Mouse (Mus musculus) CH12.LX (cell line): ENCODE results near the gene Edar. TPM values are rescaled to one million over a fixed set of nuclear protein-coding genes. Genes with fewer than 3 reads are reported as not detected.

ENCODE experiments used
- DNase-seq: peaks from one replicate; pipeline ENCODE4 v3.0.0-alpha.2; 2013; ENCODE audit errors: extremely low read depth
- H3K27ac ChIP-seq: 2 replicates; pipeline ENCODE4 v1.5.1; 2012; ENCODE audit warnings: low read depth, mild to moderate bottlenecking, control low read depth, moderate library complexity; ENCODE audit not compliant: insufficient read depth
- H3K27me3 ChIP-seq: replicated peaks from 2 replicates; pipeline ENCODE3; 2012; ENCODE audit warnings: inconsistent platforms
- H3K36me3 ChIP-seq, 2 experiments: replicated peaks in 1 of 2; 2 replicates each; pipeline versions ENCODE3 to v1.6.1; 2012; ENCODE audit warnings: inconsistent platforms in 1 of 2, low read length in 1 of 2, mild to moderate bottlenecking in 1 of 2, mixed read lengths in 1 of 2, moderate library complexity in 1 of 2; ENCODE audit not compliant: control insufficient read depth in 1 of 2, insufficient read depth in 1 of 2
- H3K4me1 ChIP-seq, 2 experiments: 2 replicates each; pipeline ENCODE4 v1.6.1; 2012; ENCODE audit warnings: inconsistent platforms in 1 of 2, moderate library complexity in 1 of 2; ENCODE audit not compliant: insufficient read depth in 2 of 2, control insufficient read depth in 1 of 2
- H3K4me2 ChIP-seq: 2 replicates; pipeline ENCODE4 v1.6.1; 2012; ENCODE audit warnings: low read depth, mild to moderate bottlenecking, control low read depth; ENCODE audit not compliant: poor library complexity, insufficient read depth, severe bottlenecking
- H3K4me3 ChIP-seq, 3 experiments: fragments of 150-350 bp in 1 of 3; sonication (generic) in 1 of 3; replicated peaks in 1 of 3; 2 replicates each; pipeline versions ENCODE3 to v1.5.1; 2011 to 2012; ENCODE audit warnings: low read depth in 2 of 3, low read length in 2 of 3, mild to moderate bottlenecking in 2 of 3, moderate library complexity in 2 of 3, control low read depth in 1 of 3, improper control_type of control experiment in 1 of 3, inconsistent platforms in 1 of 3, mixed read lengths in 1 of 3; ENCODE audit not compliant: poor library complexity in 1 of 3
- H3K79me2 ChIP-seq: replicated peaks from 2 replicates; pipeline ENCODE4 v1.6.1; 2012; ENCODE audit warnings: mild to moderate bottlenecking, moderate library complexity; ENCODE audit not compliant: control insufficient read depth, poor library complexity, insufficient read depth, severe bottlenecking; ENCODE audit errors: extremely low read depth
- H3K9ac ChIP-seq: 2 replicates; pipeline ENCODE4 v1.6.1; 2012; ENCODE audit warnings: low read depth, mild to moderate bottlenecking, control low read depth, moderate library complexity; ENCODE audit not compliant: insufficient read depth
- H3K9me3 ChIP-seq: replicated peaks from 2 replicates; pipeline ENCODE3; 2012; ENCODE audit warnings: low read length, inconsistent platforms, mixed read lengths
- BHLHE40 ChIP-seq: IDR thresholded peaks from 2 replicates; pipeline ENCODE4 v1.6.1; 2011; ENCODE audit warnings: mild to moderate bottlenecking, low read depth, low read length, improper control_type of control experiment
- CHD1 ChIP-seq: IDR thresholded peaks from 2 replicates; pipeline ENCODE4 v1.6.1; 2012; ENCODE audit warnings: low read depth, low read length, improper control_type of control experiment, inconsistent platforms
- CTCF ChIP-seq, 2 experiments: IDR thresholded peaks in 1 of 2; conservative IDR thresholded peaks in 1 of 2; 2 replicates each; pipeline ENCODE4 v1.5.1; 2011 to 2012; ENCODE audit warnings: low read depth in 2 of 2, low read length in 2 of 2, improper control_type of control experiment in 1 of 2, inconsistent platforms in 1 of 2, mild to moderate bottlenecking in 1 of 2, moderate library complexity in 1 of 2
- ETS1 ChIP-seq: conservative IDR thresholded peaks from 2 replicates; pipeline ENCODE4 v1.6.1; 2012; ENCODE audit warnings: low read depth, mild to moderate bottlenecking, inconsistent platforms, low read length, improper control_type of control experiment, moderate library complexity
- GABPA ChIP-seq: IDR thresholded peaks from 2 replicates; pipeline ENCODE4 v1.6.1; 2012; ENCODE audit warnings: low read depth, low read length, improper control_type of control experiment, inconsistent platforms; ENCODE audit not compliant: insufficient replicate concordance
- HCFC1 ChIP-seq: IDR thresholded peaks from 2 replicates; pipeline ENCODE4 v1.6.1; 2012; ENCODE audit warnings: low read depth, mild to moderate bottlenecking, inconsistent platforms, low read length, improper control_type of control experiment
- JUN ChIP-seq: IDR thresholded peaks from 2 replicates; pipeline ENCODE4 v1.6.1; 2011; ENCODE audit warnings: low read depth, mild to moderate bottlenecking, low read length, improper control_type of control experiment, moderate library complexity; ENCODE audit not compliant: insufficient read depth
- JUND ChIP-seq: conservative IDR thresholded peaks from 2 replicates; pipeline ENCODE4 v1.6.1; 2011; ENCODE audit warnings: low read depth, low read length, improper control_type of control experiment
- KAT2A ChIP-seq: IDR thresholded peaks from 2 replicates; pipeline ENCODE4 v1.6.1; 2012; ENCODE audit warnings: low read length, improper control_type of control experiment, inconsistent platforms; ENCODE audit not compliant: insufficient replicate concordance
- MAX ChIP-seq: IDR thresholded peaks from 2 replicates; pipeline ENCODE4 v1.6.1; 2011; ENCODE audit warnings: low read length, improper control_type of control experiment
- MEF2A ChIP-seq: IDR thresholded peaks from 2 replicates; pipeline ENCODE4 v1.6.1; 2014; ENCODE audit warnings: low read depth, mild to moderate bottlenecking, inconsistent platforms, low read length, improper control_type of control experiment, borderline replicate concordance
- MYC ChIP-seq: IDR thresholded peaks from 2 replicates; pipeline ENCODE4 v1.6.1; 2011; ENCODE audit warnings: low read depth, mild to moderate bottlenecking, improper control_type of control experiment, low read length
- NELFE ChIP-seq: IDR thresholded peaks from 2 replicates; pipeline ENCODE4 v1.6.1; 2011; ENCODE audit warnings: low read depth, low read length, improper control_type of control experiment
- NRF1 ChIP-seq: IDR thresholded peaks from 2 replicates; pipeline ENCODE4 v1.6.1; 2014; ENCODE audit warnings: low read depth, mild to moderate bottlenecking, inconsistent platforms, low read length, improper control_type of control experiment, moderate library complexity
- PAX5 ChIP-seq: IDR thresholded peaks from 2 replicates; pipeline ENCODE4 v1.6.1; 2012; ENCODE audit warnings: low read length, inconsistent platforms, mixed read lengths
- POLR2A ChIP-seq: IDR thresholded peaks from 2 replicates; pipeline ENCODE4 v1.6.1; 2011; ENCODE audit warnings: low read depth, mild to moderate bottlenecking, improper control_type of control experiment, low read length
- POLR2AphosphoS2 ChIP-seq: IDR thresholded peaks from 2 replicates; pipeline ENCODE4 v1.6.1; 2011; ENCODE audit warnings: low read depth, low read length, improper control_type of control experiment
- RAD21 ChIP-seq: IDR thresholded peaks from 2 replicates; pipeline ENCODE4 v1.6.1; 2011; ENCODE audit warnings: low read depth, mild to moderate bottlenecking, low read length, improper control_type of control experiment, moderate library complexity
- RCOR1 ChIP-seq: conservative IDR thresholded peaks from 2 replicates; pipeline ENCODE4 v1.6.1; 2012; ENCODE audit warnings: low read depth, mild to moderate bottlenecking, inconsistent platforms, low read length, improper control_type of control experiment
- SIN3A ChIP-seq: IDR thresholded peaks from 2 replicates; pipeline ENCODE4 v1.6.1; 2012; ENCODE audit warnings: low read length, improper control_type of control experiment, inconsistent platforms
- TBP ChIP-seq: conservative IDR thresholded peaks from 2 replicates; pipeline ENCODE4 v1.6.1; 2011; ENCODE audit warnings: low read depth, low read length, improper control_type of control experiment
- TCF12 ChIP-seq: IDR thresholded peaks from 2 replicates; pipeline ENCODE4 v1.6.1; 2014; ENCODE audit warnings: low read depth, mild to moderate bottlenecking, inconsistent platforms, low read length, improper control_type of control experiment
- UBTF ChIP-seq: IDR thresholded peaks from 2 replicates; pipeline ENCODE4 v1.6.1; 2012; ENCODE audit warnings: low read depth, mild to moderate bottlenecking, inconsistent platforms, low read length, improper control_type of control experiment, moderate library complexity
- USF2 ChIP-seq: conservative IDR thresholded peaks from 2 replicates; pipeline ENCODE4 v1.6.1; 2011; ENCODE audit warnings: low read depth, low read length, improper control_type of control experiment
- ZC3H11A ChIP-seq: IDR thresholded peaks from 2 replicates; pipeline ENCODE4 v1.6.1; 2012; ENCODE audit warnings: low read depth, mild to moderate bottlenecking, inconsistent platforms, low read length, improper control_type of control experiment
- ZKSCAN1 ChIP-seq: IDR thresholded peaks from 2 replicates; pipeline ENCODE4 v1.6.1; 2012; ENCODE audit warnings: low read depth, inconsistent platforms, low read length, improper control_type of control experiment, borderline replicate concordance
- ZMIZ1 ChIP-seq: IDR thresholded peaks from 2 replicates; pipeline ENCODE4 v1.6.1; 2012; ENCODE audit warnings: low read depth, mild to moderate bottlenecking, inconsistent platforms, low read length, improper control_type of control experiment
- dilution Hi-C: fragments of 300-500 bp; cut with MboI; formaldehyde crosslinking; loops from 2 replicates; pipeline ENCODE4 v1.14.3; 2020; ENCODE audit warnings: low sequenced_read_pairs; ENCODE audit not compliant: extremely low pct_unique_long_range_greater_than_20kb, extremely low pct_ligation_motif_present
- in situ Hi-C: fragments of 300-500 bp; cut with MboI; formaldehyde crosslinking; loops from 3 replicates; pipeline ENCODE4 v1.14.3; 2019; ENCODE audit warnings: low sequenced_read_pairs, low pct_ligation_motif_present, low pct_unique_long_range_greater_than_20kb, mixed read lengths
- polyA plus RNA-seq: library from polyadenylated mRNA; unstranded; fragments of >175 nt; gene quantifications from 2 replicates; pipeline ENCODE4 v1.2.1, GENCODE M21; 2012; ENCODE audit warnings: low read depth; ENCODE audit not compliant: insufficient read length
- total RNA-seq, 2 experiments: library from RNA; depleted of rRNA; stranded (reverse); fragments of 300-350 nt in 1 of 2; fragments of >200 nt in 1 of 2; gene quantifications; 2 replicates each; pipeline ENCODE4 v1.2.3; 2012 to 2014

Gene Edar
- total and polyA plus RNA-seq, 3 experiments, result not detected

GRCm38 (mm10) chr10:58713855-58714788, 38.7 kb upstream of the Edar start:
- no peaks in the 10 kb centered on the region for H3K36me3 ChIP-seq
- H3K27ac ChIP-seq, result no peak overlapping the region
- no peak overlapping the region for H3K9ac ChIP-seq
- H3K79me2 ChIP-seq, result no peaks in the 10 kb centered on the region
- H3K4me3 ChIP-seq, result no peak overlapping the region
- peaks cover 18% of the 10 kb centered on the region for H3K27me3 ChIP-seq
- dilution Hi-C loops, result no loop called here
- in situ Hi-C loops, result no loop called here
- TF ChIP-seq HCFC1 (no peak), ZC3H11A (no peak), USF2 (no peak), KAT2A (no peak), UBTF (no peak), SIN3A (no peak), TBP (no peak), POLR2A (no peak), ZKSCAN1 (no peak), MAX (no peak), NELFE (no peak), JUN (no peak), ZMIZ1 (no peak), MEF2A (no peak), BHLHE40 (no peak)
- TF ChIP-seq, all 38 proteins: peak for 0
- H3K4me1 ChIP-seq, result 0 out of 4 replicates have a peak, but pooled peaks cover 0 to 2% of the 10 kb centered on the region in 2 experiments
- peak overlapping the region; percentile 47 for H3K4me2 ChIP-seq
- DNase-seq, result no peak
- H3K9me3 ChIP-seq, result peaks cover 2% of the 10 kb centered on the region

GRCm38 (mm10) chr10:58713225-58713624, 37.8 kb upstream of the Edar start:
- Histone ChIP-seq H3K4me3 (no peak overlapping the region), H3K79me2 (no peaks in the 10 kb centered on the region), H3K4me1 (0 out of 4 replicates have a peak, but pooled peaks cover 0 to 2% of the 10 kb centered on the region in 2 experiments), H3K4me2 (peak overlapping the region; percentile 47; the same call in 1 of the 2 replicates), H3K9ac (no peak overlapping the region), H3K36me3 (no peaks in the 10 kb centered on the region)
- dilution Hi-C loops (no loop called here), in situ Hi-C loops (no loop called here)
- DNase-seq, result no peak
- no peak for TF ChIP-seq MYC
- TF ChIP-seq ZKSCAN1, result no peak
- no peak for TF ChIP-seq ZC3H11A
- TF ChIP-seq TCF12, result no peak
- TF ChIP-seq NRF1, result no peak
- TF ChIP-seq PAX5, result no peak
- TF ChIP-seq GABPA, result no peak
- TF ChIP-seq CHD1, result no peak
- TF ChIP-seq JUND, result no peak
- no peak for TF ChIP-seq RCOR1
- TF ChIP-seq SIN3A, result no peak
- no peak for TF ChIP-seq USF2
- TF ChIP-seq POLR2AphosphoS2, result no peak
- TF ChIP-seq CTCF (conservative IDR thresholded peaks at IDR 0.05 in 1 of 2, IDR thresholded peaks at IDR 0.05 in 1 of 2; ENCODE audit: low read depth in 2 of 2, low read length in 2 of 2), result no peak
- no peak for TF ChIP-seq RAD21
- no peak for TF ChIP-seq ETS1
- TF ChIP-seq, all 38 proteins: peak for 0
- Histone ChIP-seq H3K9me3 (peaks cover 2% of the 10 kb centered on the region), H3K27ac (no peak overlapping the region), H3K27me3 (peaks cover 20% of the 10 kb centered on the region)
